Mouse (Mus musculus): ENCODE data around the gene Ampd2. TPM values are rescaled to one million over a fixed set of nuclear protein-coding genes. Genes with fewer than 3 reads are reported as not detected.

Ampd2 gene
- total and polyA plus RNA-seq, 3 experiments = 28.3 to 85.9 (median 55.8) TPM

DNA sequence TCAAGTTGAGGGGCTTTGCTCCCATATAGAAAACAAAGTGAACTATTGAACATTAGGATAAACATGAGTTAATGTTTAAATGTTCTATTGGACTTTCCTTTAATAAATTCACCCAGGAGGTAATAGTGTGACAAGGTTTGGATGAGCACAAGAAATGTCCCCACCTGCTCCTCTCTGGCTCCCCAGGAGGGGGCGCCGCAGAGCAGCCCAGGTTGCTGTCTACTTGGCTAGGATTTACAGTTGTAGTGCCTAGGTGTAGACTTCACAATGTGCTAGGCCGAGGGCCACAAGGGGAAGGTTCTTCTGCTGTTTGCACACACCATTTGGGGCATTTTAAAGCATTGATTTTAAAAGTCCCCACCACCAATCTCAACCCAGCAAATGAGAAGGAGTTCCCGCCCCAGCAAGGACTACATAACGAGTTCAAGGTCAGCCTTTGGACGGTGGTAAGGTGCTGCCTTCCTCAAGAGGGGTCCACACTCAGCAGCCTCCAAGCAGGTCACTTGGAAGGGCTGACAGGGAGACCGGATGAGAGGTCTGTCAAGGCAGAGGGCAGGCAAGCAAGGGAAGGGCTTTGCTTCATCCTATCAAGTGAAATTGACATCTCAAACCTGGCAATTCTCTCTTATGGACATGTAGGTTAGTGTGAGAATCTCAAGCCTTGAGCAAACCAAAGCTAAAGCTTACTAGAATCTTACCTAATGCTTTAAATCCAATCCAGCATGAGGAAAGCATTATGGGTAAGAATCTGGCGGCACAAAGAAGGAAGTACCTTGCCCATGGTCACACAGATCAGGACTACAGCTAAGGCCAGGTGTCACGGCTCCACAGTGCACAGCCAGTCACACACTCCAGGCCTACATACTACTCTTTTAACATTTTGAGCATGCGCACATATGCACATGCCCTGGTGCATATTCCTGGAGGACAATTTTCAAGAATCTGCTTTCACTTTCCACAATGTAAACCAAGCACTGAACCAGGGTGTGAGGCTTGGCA lies 15.9 kb downstream of the Ampd2 start:
- peak; percentile 70 for DNase-seq (ENCODE audit: extremely low read depth)
- no peak overlapping the region for H3K27ac ChIP-seq (ENCODE audit: insufficient read depth, low read depth)
- dilution Hi-C loops (cut with MboI; ENCODE audit: extremely low pct_ligation_motif_present, extremely low pct_unique_long_range_greater_than_20kb, low sequenced_read_pairs) = no loop called here
- no peak overlapping the region for H3K4me3 ChIP-seq (replicated peaks in 1 of 3; ENCODE audit: low read depth in 2 of 3, low read length in 2 of 3, poor library complexity in 1 of 3)
- no peaks in the 10 kb centered on the region for H3K27me3 ChIP-seq (replicated peaks)
- no peaks in the 10 kb centered on the region for H3K9me3 ChIP-seq (replicated peaks; ENCODE audit: low read length)
- H3K79me2 ChIP-seq (replicated peaks; ENCODE audit: control insufficient read depth, extremely low read depth, insufficient read depth, poor library complexity, severe bottlenecking) = no peaks in the 10 kb centered on the region
- TF ChIP-seq ELF1 (IDR thresholded peaks at IDR 0.05; ENCODE audit: low read depth, low read length) (0 out of 2 replicates have a peak, but pooled peaks have one; percentile 4), CTCF (conservative IDR thresholded peaks at IDR 0.05 in 1 of 2, IDR thresholded peaks at IDR 0.05 in 1 of 2; ENCODE audit: low read depth in 2 of 2, low read length in 2 of 2) (peak; percentile 92 to 95), ZC3H11A (IDR thresholded peaks at IDR 0.05; ENCODE audit: low read depth, low read length) (0 out of 2 replicates have a peak, but pooled peaks have one; percentile 5), MXI1 (IDR thresholded peaks at IDR 0.05; ENCODE audit: low read depth, low read length) (no peak), TCF12 (IDR thresholded peaks at IDR 0.05; ENCODE audit: low read depth, low read length) (0 out of 2 replicates have a peak, but pooled peaks have one; percentile 23), NRF1 (IDR thresholded peaks at IDR 0.05; ENCODE audit: low read depth, low read length) (no peak), RAD21 (IDR thresholded peaks at IDR 0.05; ENCODE audit: low read depth, low read length) (peak; percentile 69), SMC3 (IDR thresholded peaks at IDR 0.05; ENCODE audit: low read depth, low read length) (peak; percentile 96)
- peaks cover 2 to 9% of the 10 kb centered on the region in 2 experiments for H3K4me1 ChIP-seq (ENCODE audit: control insufficient read depth in 1 of 2, insufficient read depth in 2 of 2)
- H3K4me2 ChIP-seq (ENCODE audit: insufficient read depth, low read depth, poor library complexity, severe bottlenecking) = no peak overlapping the region
- peaks cover 23 to 44% of the 10 kb centered on the region in 2 experiments for H3K36me3 ChIP-seq (replicated peaks in 1 of 2; ENCODE audit: control insufficient read depth in 1 of 2, insufficient read depth in 1 of 2, low read length in 1 of 2)
- in situ Hi-C loops (cut with MboI; ENCODE audit: low pct_ligation_motif_present, low pct_unique_long_range_greater_than_20kb, low sequenced_read_pairs) = no loop called here
- H3K9ac ChIP-seq (ENCODE audit: insufficient read depth, low read depth) = no peak overlapping the region

DNA sequence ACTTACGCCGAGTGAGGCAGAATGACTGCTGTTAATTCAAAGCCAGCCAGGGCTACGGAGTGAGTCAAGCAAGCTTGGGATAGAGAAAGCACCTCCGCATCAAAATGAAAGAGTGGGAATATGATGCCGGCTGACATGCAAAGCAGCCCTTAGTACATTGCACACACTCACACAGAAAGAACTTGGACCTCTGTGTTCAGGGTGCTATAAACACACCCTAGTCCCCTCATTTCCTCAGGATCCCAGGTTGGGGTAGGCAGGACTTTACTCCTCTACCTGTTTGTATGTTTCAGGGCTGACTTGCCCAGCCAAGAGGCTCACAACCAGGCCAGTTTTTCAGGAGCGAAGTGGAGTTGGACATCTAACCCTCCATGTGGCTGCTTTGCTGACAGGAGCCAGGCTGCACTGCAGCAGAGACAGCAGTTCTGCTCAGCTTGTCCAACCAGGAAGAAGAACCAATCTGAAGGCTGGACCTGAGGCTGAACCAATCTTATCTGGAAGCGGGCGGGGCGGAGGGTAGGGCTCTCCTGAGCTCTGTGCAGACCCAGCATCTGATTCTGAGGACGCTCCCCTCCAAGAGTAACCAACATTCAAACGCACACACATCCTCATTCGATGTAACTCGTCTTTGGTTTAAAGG lies 17.1 kb downstream of the Ampd2 start:
- H3K4me1 ChIP-seq (ENCODE audit: control insufficient read depth in 1 of 2, insufficient read depth in 2 of 2) = peaks cover 4 to 9% of the 10 kb centered on the region in 2 experiments
- H3K9me3 ChIP-seq (replicated peaks; ENCODE audit: low read length) = no peaks in the 10 kb centered on the region
- in situ Hi-C loops (cut with MboI; ENCODE audit: low pct_ligation_motif_present, low pct_unique_long_range_greater_than_20kb, low sequenced_read_pairs) = loop anchor here (5.0 kb wide), 1 partner anchor 127 kb away; the partner anchor contains the start of gene Gstm6
- dilution Hi-C loops (cut with MboI; ENCODE audit: extremely low pct_ligation_motif_present, extremely low pct_unique_long_range_greater_than_20kb, low sequenced_read_pairs) = no loop called here
- TF ChIP-seq ELF1 (IDR thresholded peaks at IDR 0.05; ENCODE audit: low read depth, low read length) (no peak), MAZ (IDR thresholded peaks at IDR 0.05; ENCODE audit: low read depth, low read length) (no peak), CHD2 (IDR thresholded peaks at IDR 0.05; ENCODE audit: low read length) (no peak), USF2 (conservative IDR thresholded peaks at IDR 0.05; ENCODE audit: low read depth, low read length) (no peak), PAX5 (IDR thresholded peaks at IDR 0.05; ENCODE audit: low read length) (no peak), MEF2A (IDR thresholded peaks at IDR 0.05; ENCODE audit: borderline replicate concordance, low read depth, low read length) (no peak), MAFK (IDR thresholded peaks at IDR 0.05; ENCODE audit: insufficient replicate concordance, low read length) (no peak), SIN3A (IDR thresholded peaks at IDR 0.05; ENCODE audit: low read length) (no peak), NRF1 (IDR thresholded peaks at IDR 0.05; ENCODE audit: low read depth, low read length) (no peak), POLR2AphosphoS2 (IDR thresholded peaks at IDR 0.05; ENCODE audit: low read depth, low read length) (no peak)
- H3K27me3 ChIP-seq (replicated peaks) = no peaks in the 10 kb centered on the region
- no peak overlapping the region for H3K4me2 ChIP-seq (ENCODE audit: insufficient read depth, low read depth, poor library complexity, severe bottlenecking)
- no peak overlapping the region for H3K27ac ChIP-seq (ENCODE audit: insufficient read depth, low read depth)
- DNase-seq (ENCODE audit: extremely low read depth) = no peak
- no peak overlapping the region for H3K4me3 ChIP-seq (replicated peaks in 1 of 3; ENCODE audit: low read depth in 2 of 3, low read length in 2 of 3, poor library complexity in 1 of 3)
- no peak overlapping the region for H3K9ac ChIP-seq (ENCODE audit: insufficient read depth, low read depth)
- H3K36me3 ChIP-seq (replicated peaks in 1 of 2; ENCODE audit: control insufficient read depth in 1 of 2, insufficient read depth in 1 of 2, low read length in 1 of 2) = peaks cover 11 to 32% of the 10 kb centered on the region in 2 experiments
- H3K79me2 ChIP-seq (replicated peaks; ENCODE audit: control insufficient read depth, extremely low read depth, insufficient read depth, poor library complexity, severe bottlenecking) = no peaks in the 10 kb centered on the region

All from CH12.LX (cell line).